Mouse (Mus musculus) lung, embryonic 14.5 days (tissue): ENCODE data around the gene Hist1h2af. TPM values are rescaled to one million over a fixed set of nuclear protein-coding genes. Genes with fewer than 3 reads are reported as not detected.
A peak's percentile ranks its signal among the peaks of the same experiment; 100 is the strongest.
"Not testable (repeated sequence)": the region's sequence is repeated elsewhere in the genome, so short reads cannot be mapped to it uniquely, and the experiment has no call there.

ENCODE experiments used
- ATAC-seq: fragments of 200-750 bp; cut with Nextera tagmentation; 2 replicates; pipeline ENCODE4 v1.8.0; 2017; ENCODE audit warnings: mild to moderate bottlenecking, moderate TSS enrichment, moderate library complexity; ENCODE audit not compliant: insufficient read depth
- DNase-seq: peaks from one replicate; pipeline ENCODE4 v3.0.0-alpha.2; 2015
- H3K27ac ChIP-seq: fragments of 300-500 bp; sonication (generic); 2 replicates; pipeline ENCODE4 v1.5.1; 2014; ENCODE audit warnings: low read depth, mild to moderate bottlenecking, moderate library complexity
- H3K27me3 ChIP-seq: fragments of 300-500 bp; sonication (generic); 2 replicates; pipeline ENCODE4 v1.6.1; 2014; ENCODE audit warnings: low read length, control low read depth; ENCODE audit not compliant: insufficient read depth
- H3K36me3 ChIP-seq: fragments of 300-500 bp; sonication (generic); 2 replicates; pipeline ENCODE4 v1.6.1; 2014; ENCODE audit warnings: control low read depth; ENCODE audit not compliant: insufficient read depth
- H3K4me1 ChIP-seq: fragments of 300-500 bp; sonication (generic); 2 replicates; pipeline ENCODE4 v1.6.1; 2014; ENCODE audit warnings: antibody characterized with exemption, control low read depth; ENCODE audit not compliant: insufficient read depth
- H3K4me2 ChIP-seq: fragments of 300-500 bp; sonication (generic); 2 replicates; pipeline ENCODE4 v1.6.1; 2014; ENCODE audit warnings: mild to moderate bottlenecking
- H3K4me3 ChIP-seq: fragments of 300-500 bp; sonication (generic); 2 replicates; pipeline ENCODE4 v1.5.1; 2014; ENCODE audit warnings: low read depth, low read length
- H3K9ac ChIP-seq: fragments of 300-500 bp; sonication (generic); 2 replicates; pipeline ENCODE4 v1.6.1; 2014
- H3K9me3 ChIP-seq: fragments of 300-500 bp; sonication (generic); 2 replicates; pipeline ENCODE4 v1.6.1; 2016; ENCODE audit warnings: low read depth, low read length, control low read depth
- CTCF ChIP-seq: IDR thresholded peaks from 2 replicates; pipeline ENCODE4 v1.5.1; 2016; ENCODE audit warnings: antibody characterized with exemption, low read depth
- WGBS: fragments of 180-500 bp; shearing (Covaris S2); extraction: QIAGEN DNeasy Blood & Tissue Kit; methylation state at CpG from one replicate; pipeline ENCODE4 v1.1.7; 2014; 5-methylcytosine and 5-hydroxymethylcytosine counted together
- polyA plus RNA-seq: library from polyadenylated mRNA; unstranded; fragments of >200 nt; fragmentation: Nextera tagmentation; extraction: Ambion mirVana; gene quantifications from 2 replicates; pipeline ENCODE4 v1.2.1, GENCODE M21; 2014

Gene Hist1h2af
- polyA plus RNA-seq, 1 experiment from 2014 or later = 13.0 TPM

GRCm38 (mm10) chr13:23530181-23530900 is 3.4 kb upstream of the Hist1h2af start:
- Histone ChIP-seq H3K27ac (peak overlapping the region; percentile 99), H3K9ac (peak overlapping the region; percentile 89), H3K36me3 (no peaks in the 10 kb centered on the region), H3K4me1 (peaks cover 19% of the 10 kb centered on the region; the same call in 1 of the 2 replicates), H3K27me3 (no peaks in the 10 kb centered on the region), H3K9me3 (no peaks in the 10 kb centered on the region), H3K4me3 (peak overlapping the region; percentile 53), H3K4me2 (peak overlapping the region; percentile 63)
- TF ChIP-seq CTCF = no peak
- WGBS = under 1% methylated on average over 20 of the region's 20 CpGs
- DNase-seq = peak; percentile 85
- no peak for ATAC-seq

- H3K4me1 ChIP-seq = peaks cover 16% of the 10 kb centered on the region; the same call in 1 of the 2 replicates
- H3K4me2 ChIP-seq = peak within 1 kb of the TSS; percentile 63
- H3K36me3 ChIP-seq = no peaks in the 10 kb centered on the region
- peak within 1 kb of the TSS; percentile 99 for H3K27ac ChIP-seq
- WGBS = under 1% methylated on average over 55 of the region's 70 CpGs
- H3K27me3 ChIP-seq = no peaks in the 10 kb centered on the region
- peak; percentile 76 for ATAC-seq
- H3K9ac ChIP-seq = peak within 1 kb of the TSS; percentile 89
- DNase-seq = peak; percentile 100
- no peaks in the 10 kb centered on the region for H3K9me3 ChIP-seq
- no peak for TF ChIP-seq CTCF
- H3K4me3 ChIP-seq = peak within 1 kb of the TSS; percentile 53
Measured at GRCm38 (mm10) chr13:23530901-23531875, 2.5 kb upstream of the Hist1h2af start, which contains the start of gene Hist1h4h. TSS of gene Hist1h4h (plus strand) at chr13:23531050.

GRCm38 (mm10) chr13:23532262-23533075 is 1.2 kb upstream of the Hist1h2af start:
- H3K4me2 ChIP-seq = peak overlapping the region; percentile 63
- TF ChIP-seq CTCF = no peak
- H3K4me3 ChIP-seq = peak overlapping the region; percentile 53
- H3K36me3 ChIP-seq = no peaks in the 10 kb centered on the region
- peak overlapping the region; percentile 89 for H3K9ac ChIP-seq
- no peak for ATAC-seq
- peak; percentile 61 for DNase-seq
- H3K4me1 ChIP-seq = peaks cover 16% of the 10 kb centered on the region; the same call in 1 of the 2 replicates
- H3K9me3 ChIP-seq = no peaks in the 10 kb centered on the region
- 14% methylated on average over 9 of the region's 9 CpGs for WGBS
- H3K27me3 ChIP-seq = no peaks in the 10 kb centered on the region
- peak overlapping the region; percentile 99 for H3K27ac ChIP-seq

GRCm38 (mm10) chr13:23534368-23535131 is 844 bp downstream of the Hist1h2af start:
- H3K4me1 ChIP-seq = peaks cover 13% of the 10 kb centered on the region; the same call in 1 of the 2 replicates
- ATAC-seq (peak; percentile 2; the same call in 1 of the 2 replicates), DNase-seq (peak; percentile 81)
- peak overlapping the region; percentile 99 for H3K27ac ChIP-seq
- WGBS = under 1% methylated on average over 15 of the region's 15 CpGs
- H3K4me3 ChIP-seq = peak overlapping the region; percentile 53
- no peaks in the 10 kb centered on the region for H3K9me3 ChIP-seq
- TF ChIP-seq CTCF = no peak
- H3K4me2 ChIP-seq = peak overlapping the region; percentile 63
- H3K36me3 ChIP-seq = no peaks in the 10 kb centered on the region
- peak overlapping the region; percentile 75 for H3K9ac ChIP-seq
- H3K27me3 ChIP-seq = no peaks in the 10 kb centered on the region

GRCm38 (mm10) chr13:23535137-23536075 is 1.7 kb downstream of the Hist1h2af start, which contains the start of gene Hist1h3g:
TSS of gene Hist1h3g (plus strand) at chr13:23535422.
- H3K27me3 ChIP-seq, H3K9me3 ChIP-seq, H3K36me3 ChIP-seq: not testable (repeated sequence)
- Histone ChIP-seq H3K27ac (peak within 1 kb of the TSS; percentile 99), H3K4me2 (peak within 1 kb of the TSS; percentile 63), H3K9ac (peak within 1 kb of the TSS; percentile 75), H3K4me3 (peak within 1 kb of the TSS; percentile 53), H3K4me1 (peaks cover 13% of the 10 kb centered on the region; the same call in 1 of the 2 replicates)
- under 1% methylated on average over 48 of the region's 62 CpGs for WGBS
- DNase-seq (peak; percentile 97), ATAC-seq (peak; percentile 90)
